Mouse (Mus musculus): ENCODE measurements around the gene Foxo3.

Foxo3 gene

GRCm38 (mm10) chr10:42275401-42275870, 1.1 kb downstream of the Foxo3 start:
- DNase-seq = peak; percentile 65 to 77

- DNase-seq = peak; percentile 64 to 69
Observed at GRCm38 (mm10) chr10:42274712-42275400, 1.7 kb downstream of the Foxo3 start.

- peak; percentile 63 to 75 for DNase-seq
Observed at GRCm38 (mm10) chr10:42273760-42274691, 2.5 kb downstream of the Foxo3 start.

- DNase-seq = no peak
Observed at GRCm38 (mm10) chr10:42273403-42273759, 3.2 kb downstream of the Foxo3 start.

- no peak for DNase-seq
Observed at GRCm38 (mm10) chr10:42271454-42272230, 4.9 kb downstream of the Foxo3 start.

GRCm38 (mm10) chr10:42270277-42271083, 6.1 kb downstream of the Foxo3 start:
- peak; percentile 33 to 37 for DNase-seq

GRCm38 (mm10) chr10:42269281-42270025, 7.1 kb downstream of the Foxo3 start:
- peak; percentile 68 to 79 for DNase-seq

DNA sequence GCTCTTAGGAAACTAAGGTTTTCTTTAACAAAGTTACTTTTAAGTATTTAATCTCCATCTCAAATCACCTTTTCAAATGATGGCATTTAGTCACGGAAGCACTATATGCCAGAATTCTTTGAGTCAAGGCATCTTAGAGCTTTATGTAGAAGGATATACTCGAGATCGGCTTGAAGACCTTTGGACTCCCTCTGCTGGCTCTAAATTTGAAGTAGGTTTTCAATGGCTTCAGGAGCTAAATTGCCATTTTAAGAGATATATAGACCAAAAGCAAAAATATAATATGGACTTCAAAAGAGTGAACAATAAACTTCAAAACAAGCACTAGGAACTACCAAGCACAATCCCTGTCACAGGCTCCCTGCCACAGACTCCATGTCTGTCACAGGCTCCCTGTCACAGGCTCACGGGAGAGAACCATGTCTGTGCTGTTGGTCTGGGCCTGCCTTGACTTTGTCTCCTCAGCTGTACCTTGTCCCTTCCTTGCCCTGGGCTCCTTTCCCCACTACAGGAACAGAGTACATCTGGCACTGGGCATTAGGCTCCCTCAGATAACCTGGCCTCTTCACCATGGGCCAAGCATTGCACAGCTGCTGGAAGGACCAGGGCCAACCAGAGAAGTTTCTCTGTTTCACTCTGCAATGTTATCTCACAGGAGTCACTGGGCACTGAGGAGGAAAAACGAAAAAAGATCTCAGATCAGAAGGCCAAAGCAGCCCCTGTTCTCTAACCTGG, 8.6 kb downstream of the Foxo3 start:
- DNase-seq = no peak

GRCm38 (mm10) chr10:42265021-42265689, 11.4 kb downstream of the Foxo3 start:
- no peak for DNase-seq

- DNase-seq = no peak
Observed at GRCm38 (mm10) chr10:42264195-42264594, 12.4 kb downstream of the Foxo3 start.

GRCm38 (mm10) chr10:42263701-42264100, 12.9 kb downstream of the Foxo3 start:
- no peak for DNase-seq

- DNase-seq = no peak
Observed at GRCm38 (mm10) chr10:42262061-42262460, 14.5 kb downstream of the Foxo3 start.

- DNase-seq = no peak
Observed at GRCm38 (mm10) chr10:42261103-42261502, 15.5 kb downstream of the Foxo3 start.

DNA sequence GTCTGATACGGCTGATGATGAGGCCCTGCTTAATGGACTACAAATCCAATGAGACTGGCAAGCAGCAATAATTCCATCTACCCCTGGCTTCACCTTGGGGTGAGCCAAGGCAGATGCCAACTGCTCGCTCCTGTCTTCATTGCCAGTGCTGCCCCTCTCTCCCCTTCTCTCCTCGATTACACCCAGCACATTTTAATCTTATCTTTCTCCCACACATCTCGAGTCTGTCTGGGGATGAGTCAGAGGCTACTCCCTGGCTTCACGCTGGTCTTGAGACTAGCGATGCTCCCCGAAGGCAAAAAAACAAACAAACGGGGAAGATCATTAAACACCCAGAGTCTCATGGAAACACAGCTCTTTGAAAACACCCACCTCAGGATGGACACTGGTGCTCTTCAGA, 16.0 kb downstream of the Foxo3 start:
- DNase-seq = no peak

DNA sequence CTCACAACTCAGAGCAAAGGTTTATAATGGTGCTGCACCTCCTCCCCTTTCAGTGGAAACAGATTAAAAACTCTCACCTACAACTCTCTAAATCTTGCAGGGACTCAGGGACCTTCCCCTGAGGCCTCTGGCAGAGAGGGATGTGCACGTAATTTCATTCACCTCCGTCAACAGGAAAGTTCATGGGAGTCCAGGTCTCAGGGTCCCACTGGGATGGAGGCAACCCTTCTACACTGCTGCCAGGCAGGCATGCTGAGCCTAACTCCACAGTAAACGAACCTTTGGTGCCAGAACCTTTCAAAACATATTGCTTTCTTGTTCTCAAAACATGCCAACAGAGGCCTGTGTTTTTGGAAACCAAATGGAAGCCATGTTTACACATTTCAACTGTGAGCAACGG, 17.0 kb downstream of the Foxo3 start:
- DNase-seq = no peak

DNA sequence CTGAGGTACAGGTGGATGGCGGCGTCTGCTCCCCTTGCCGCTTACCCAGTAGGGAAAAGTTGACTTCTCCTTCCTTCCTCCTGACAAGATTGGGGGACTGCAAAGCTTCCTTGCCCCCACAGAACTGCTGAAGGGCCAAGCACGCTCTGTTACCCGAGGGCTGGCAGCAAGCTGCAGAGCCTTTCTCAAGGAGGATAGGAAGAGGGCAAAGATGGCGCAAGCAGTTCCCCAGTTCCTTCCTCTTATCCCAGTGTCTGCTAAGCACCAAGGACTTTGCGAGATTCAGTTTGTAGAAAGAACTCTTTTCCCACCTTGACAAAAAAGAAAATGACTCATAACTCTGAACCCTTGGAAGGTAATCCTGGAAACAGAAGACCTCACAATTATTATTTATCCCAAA, 18.6 kb downstream of the Foxo3 start:
- no peak for DNase-seq

- DNase-seq = no peak
Observed at GRCm38 (mm10) chr10:42254788-42255187, 21.8 kb downstream of the Foxo3 start.

DNA sequence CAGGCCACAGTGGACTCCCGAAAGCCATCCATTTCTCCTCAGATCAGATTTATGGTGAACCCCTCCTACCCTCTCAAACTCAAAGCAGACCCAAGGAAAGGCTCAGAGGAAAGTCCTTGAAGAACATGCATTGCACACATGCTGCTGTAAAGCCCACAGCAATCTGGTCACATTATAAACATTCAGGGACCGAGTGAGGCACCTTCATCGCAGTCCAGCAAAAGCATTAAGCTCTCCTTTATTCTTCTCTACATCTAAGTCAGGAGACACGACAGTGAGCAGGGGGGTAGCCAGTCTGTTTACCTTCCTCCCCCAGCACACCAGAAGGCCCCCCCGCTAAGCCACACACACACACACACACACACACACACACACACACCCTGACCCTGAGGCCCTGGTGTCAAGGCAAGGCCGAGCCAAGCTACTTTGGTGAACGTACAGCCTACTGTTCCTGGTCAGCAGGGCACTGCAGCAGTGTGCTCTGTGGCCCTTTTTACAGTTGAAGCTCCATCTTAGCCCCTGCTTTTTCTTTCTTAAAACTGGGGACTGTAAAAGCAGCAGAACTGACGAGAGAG, 24.7 kb downstream of the Foxo3 start:
- DNase-seq = no peak

- no peak for DNase-seq
Observed at GRCm38 (mm10) chr10:42251203-42251602, 25.4 kb downstream of the Foxo3 start.

DNA sequence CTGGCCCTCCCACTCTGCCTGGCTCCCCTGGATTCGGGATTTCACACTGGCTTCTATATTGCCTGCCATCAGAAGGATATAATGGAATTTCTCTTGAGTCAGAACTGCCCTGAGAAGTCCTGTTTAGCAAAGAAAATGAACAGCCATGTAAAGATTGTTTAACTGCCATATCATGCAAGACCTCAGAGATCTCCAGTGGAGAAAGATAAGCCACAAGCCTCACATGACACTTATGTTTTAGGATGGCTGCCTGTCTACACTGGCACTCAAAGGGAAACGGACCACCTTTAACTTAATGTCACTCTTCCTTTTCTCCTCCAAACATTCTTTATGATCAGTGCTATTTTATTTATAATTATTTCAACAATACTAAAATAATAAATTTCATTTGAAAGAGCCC, 26.6 kb downstream of the Foxo3 start:
- DNase-seq = no peak
